Mouse (Mus musculus) common myeloid progenitor, adult 5-6 weeks (primary cell): ENCODE results near the gene Rora. TPM values are rescaled to one million over a fixed set of nuclear protein-coding genes. Genes with fewer than 3 reads are reported as not detected.

ENCODE experiments used
- ATAC-seq: replicated peaks from 2 replicates; pipeline ENCODE4 v1.8.0; 2016; ENCODE audit warnings: low read depth, mild to moderate bottlenecking, moderate TSS enrichment, inconsistent platforms; ENCODE audit not compliant: poor library complexity, severe bottlenecking
- total RNA-seq: library from RNA; stranded (forward); fragments of 200-1000, 187-1606 nt; gene quantifications from 2 replicates; pipeline ENCODE4 v1.2.3, GENCODE M21; 2017

Rora gene
- total RNA-seq, 1 experiment from 2014 or later = 1.1 TPM

GRCm38 (mm10) chr9:68807735-68808134 is 154.1 kb downstream of the Rora start:
- ATAC-seq = no peak

GRCm38 (mm10) chr9:68809536-68809935 is 155.9 kb downstream of the Rora start:
- no peak for ATAC-seq

GRCm38 (mm10) chr9:68814723-68815122 is 161.1 kb downstream of the Rora start:
- no peak for ATAC-seq

GRCm38 (mm10) chr9:68815877-68816276 is 162.3 kb downstream of the Rora start:
- ATAC-seq = no peak

- ATAC-seq = no peak
Observed at GRCm38 (mm10) chr9:68820036-68820435, 166.4 kb downstream of the Rora start.

GRCm38 (mm10) chr9:68820478-68820877 is 166.9 kb downstream of the Rora start:
- ATAC-seq = no peak

GRCm38 (mm10) chr9:68821388-68821787 is 167.8 kb downstream of the Rora start:
- no peak for ATAC-seq

- no peak for ATAC-seq
Observed at GRCm38 (mm10) chr9:68823292-68823691, 169.7 kb downstream of the Rora start.

GRCm38 (mm10) chr9:68825107-68825506 is 171.5 kb downstream of the Rora start:
- no peak for ATAC-seq

GRCm38 (mm10) chr9:68825841-68826240 is 172.3 kb downstream of the Rora start:
- no peak for ATAC-seq

- ATAC-seq = no peak
Observed at GRCm38 (mm10) chr9:68827441-68827840, 173.9 kb downstream of the Rora start.

- peak; percentile 54; the same call in 1 of the 2 replicates for ATAC-seq
Observed at GRCm38 (mm10) chr9:68829903-68830302, 176.3 kb downstream of the Rora start.

GRCm38 (mm10) chr9:68833323-68833722 is 179.7 kb downstream of the Rora start:
- no peak for ATAC-seq

GRCm38 (mm10) chr9:68835037-68835649 is 181.6 kb downstream of the Rora start:
- ATAC-seq = no peak

GRCm38 (mm10) chr9:68842134-68842892 is 188.7 kb downstream of the Rora start:
- no peak for ATAC-seq

- no peak for ATAC-seq
Observed at GRCm38 (mm10) chr9:68845556-68845955, 192.0 kb downstream of the Rora start.

GRCm38 (mm10) chr9:68850321-68850720 is 196.7 kb downstream of the Rora start:
- no peak for ATAC-seq

GRCm38 (mm10) chr9:68852201-68852600 is 198.6 kb downstream of the Rora start:
- no peak for ATAC-seq

GRCm38 (mm10) chr9:68852934-68853333 is 199.3 kb downstream of the Rora start:
- ATAC-seq = no peak

GRCm38 (mm10) chr9:68859500-68859899 is 205.9 kb downstream of the Rora start:
- ATAC-seq = no peak

GRCm38 (mm10) chr9:68866317-68866716 is 212.7 kb downstream of the Rora start:
- no peak for ATAC-seq

- no peak for ATAC-seq
Observed at GRCm38 (mm10) chr9:68873838-68874237, 220.3 kb downstream of the Rora start.
